Mouse (Mus musculus): ENCODE measurements around the gene Bloc1s5. TPM values are rescaled to one million over a fixed set of nuclear protein-coding genes. Genes with fewer than 3 reads are reported as not detected.
"Not testable (repeated sequence)": the region's sequence is repeated elsewhere in the genome, so short reads cannot be mapped to it uniquely, and the experiment has no call there.

The Bloc1s5 gene
- total RNA-seq (2021), result 1 to 10 TPM; 5.5 to 5.8 TPM
- long read RNA-seq, experiment 1, full-length matches to known transcripts, result 11 of 11 reads
- long read RNA-seq, experiment 1, partial matches to known transcripts, result 0 of 11 reads
- long read RNA-seq, experiment 1, other reads (novel, unspliced or antisense), result 0 of 11 reads
- long read RNA-seq, experiment 2, full-length matches to known transcripts, result 4 of 7 reads
- long read RNA-seq, experiment 2, partial matches to known transcripts, result 1 of 7 reads
- long read RNA-seq, experiment 2, other reads (novel, unspliced or antisense), result 2 of 7 reads

GRCm38 (mm10) chr13:38634800-38635269 lies at the start of gene Bloc1s5:
TSS of gene Bloc1s5 (minus strand) at chr13:38635109.
- intact Hi-C loops (cut with DNase I; ENCODE audit: low total_unique reads), result no loop called here
- peak; percentile 95 for DNase-seq

DNA sequence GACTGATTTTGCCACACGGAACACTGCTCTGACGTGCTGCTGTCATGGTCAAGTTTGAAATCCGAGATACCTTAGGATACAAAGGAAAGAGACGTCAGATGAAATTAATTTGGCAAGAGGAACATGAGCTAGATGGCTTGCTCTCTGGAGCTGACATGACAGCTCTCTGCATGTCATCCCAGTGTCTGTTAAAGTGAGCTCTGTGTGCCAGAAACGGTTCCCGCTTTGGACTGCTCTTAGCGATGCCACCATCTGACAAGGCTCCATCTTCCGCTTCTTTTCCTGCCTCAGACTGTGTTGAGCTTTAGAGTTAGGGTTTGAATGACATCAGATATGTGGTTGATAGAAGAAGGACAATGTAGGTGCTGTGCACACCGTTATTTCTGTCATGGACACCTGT lies 37.4 kb upstream of the Bloc1s5 start:
- intact Hi-C loops (cut with DNase I; ENCODE audit: low total_unique reads), result no loop called here

GRCm38 (mm10) chr13:38671451-38671850 lies 36.5 kb upstream of the Bloc1s5 start:
- intact Hi-C loops (cut with DNase I; ENCODE audit: low total_unique reads); DNase-seq: not testable (repeated sequence)

More for the DNA sequence above, 37.4 kb upstream of the Bloc1s5 start:
- no peak for DNase-seq

DNA sequence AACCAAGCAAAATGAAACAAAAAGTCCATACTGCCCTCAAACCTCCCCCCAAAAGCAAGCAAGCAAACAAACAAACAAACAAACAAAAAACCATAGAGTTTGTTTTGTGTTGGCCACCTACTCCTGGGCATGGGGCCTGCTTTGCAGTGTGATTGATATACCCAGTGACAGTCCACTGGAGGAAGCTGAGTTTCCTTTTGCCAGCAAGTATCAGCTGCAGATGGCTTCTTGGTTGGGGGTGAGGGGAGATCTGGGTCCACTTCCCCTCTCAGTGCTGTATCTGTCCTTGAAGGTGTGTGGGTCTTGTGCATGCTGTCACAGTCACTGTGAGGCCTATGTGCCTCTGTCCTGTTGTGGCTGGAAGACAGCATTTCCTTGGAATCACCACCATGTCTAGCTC lies 35.1 kb upstream of the Bloc1s5 start:
- DNase-seq, result no peak
- intact Hi-C loops (cut with DNase I; ENCODE audit: low total_unique reads), result no loop called here

GRCm38 (mm10) chr13:38668514-38668913 lies 33.6 kb upstream of the Bloc1s5 start:
- intact Hi-C loops (cut with DNase I; ENCODE audit: low total_unique reads), result no loop called here
- peak; percentile 12 for DNase-seq

- intact Hi-C loops (cut with DNase I; ENCODE audit: low total_unique reads), result no loop called here
Measured at GRCm38 (mm10) chr13:38664753-38665152, 29.8 kb upstream of the Bloc1s5 start.

DNA sequence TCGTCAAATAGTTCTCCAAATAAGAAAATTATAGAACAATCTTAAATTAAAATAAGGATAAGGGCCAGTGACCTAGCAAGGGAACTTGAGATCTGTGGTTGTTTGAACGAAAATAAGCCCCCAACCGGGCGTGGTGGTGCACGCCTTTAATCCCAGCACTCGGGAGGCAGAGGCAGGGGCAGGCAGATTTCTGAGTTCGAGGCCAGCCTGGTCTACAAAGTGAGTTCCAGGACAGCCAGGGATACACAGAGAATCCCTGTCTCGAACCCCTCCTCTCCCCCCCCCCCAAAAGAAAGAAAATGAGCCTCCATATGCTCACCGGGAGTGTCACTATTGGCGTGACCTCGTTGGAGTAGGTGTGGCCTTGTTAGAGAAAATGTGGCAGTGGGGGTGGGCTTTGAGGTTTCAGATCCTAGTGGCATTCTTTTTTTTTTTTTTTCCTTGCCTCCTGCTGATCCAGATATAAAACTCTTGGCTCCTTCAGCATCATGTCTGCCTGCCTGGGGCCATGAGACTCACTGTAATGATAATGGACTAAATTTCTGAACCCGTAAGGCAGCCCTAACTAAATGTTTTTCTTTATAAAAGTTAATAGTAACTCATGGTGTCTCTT lies 24.7 kb upstream of the Bloc1s5 start:
- intact Hi-C loops (cut with DNase I; ENCODE audit: low total_unique reads), result no loop called here
- no peak for DNase-seq

More at GRCm38 (mm10) chr13:38664753-38665152, 29.8 kb upstream of the Bloc1s5 start:
- DNase-seq, result no peak

GRCm38 (mm10) chr13:38658528-38659280 lies 23.8 kb upstream of the Bloc1s5 start, which contains the start of gene Eef1e1:
TSS of gene Eef1e1 (minus strand) at chr13:38659058.
- peak; percentile 95 for DNase-seq
- intact Hi-C loops (cut with DNase I; ENCODE audit: low total_unique reads), result no loop called here

- intact Hi-C loops (cut with DNase I; ENCODE audit: low total_unique reads), result no loop called here
- no peak for DNase-seq
Measured at GRCm38 (mm10) chr13:38657865-38658264, 23.0 kb upstream of the Bloc1s5 start.

GRCm38 (mm10) chr13:38650292-38650691 lies 15.4 kb upstream of the Bloc1s5 start:
- intact Hi-C loops (cut with DNase I; ENCODE audit: low total_unique reads), result no loop called here
- no peak for DNase-seq

- intact Hi-C loops (cut with DNase I; ENCODE audit: low total_unique reads), result no loop called here
- DNase-seq, result no peak
Measured at GRCm38 (mm10) chr13:38649069-38649468, 14.2 kb upstream of the Bloc1s5 start.

DNA sequence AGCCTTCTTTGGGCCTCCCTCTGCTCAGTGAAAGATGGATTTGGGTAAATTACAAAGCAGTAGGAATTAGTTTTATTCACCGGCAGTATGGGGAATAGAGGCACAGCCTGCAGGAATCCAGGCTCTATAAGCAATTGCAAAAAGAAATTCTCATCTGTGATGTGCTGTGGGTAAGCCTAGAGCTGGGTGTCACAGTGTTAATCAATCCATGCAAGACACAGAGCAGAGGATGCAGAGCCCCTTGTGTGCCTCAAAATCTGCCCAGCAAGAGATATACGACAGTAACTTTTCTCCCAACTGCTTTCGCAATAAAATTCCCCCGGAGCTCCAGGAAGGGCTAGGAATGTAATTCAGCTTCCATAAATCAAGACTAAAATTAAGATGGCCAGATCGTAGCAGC lies 6.5 kb upstream of the Bloc1s5 start:
- intact Hi-C loops (cut with DNase I; ENCODE audit: low total_unique reads), result no loop called here
- DNase-seq, result no peak

DNA sequence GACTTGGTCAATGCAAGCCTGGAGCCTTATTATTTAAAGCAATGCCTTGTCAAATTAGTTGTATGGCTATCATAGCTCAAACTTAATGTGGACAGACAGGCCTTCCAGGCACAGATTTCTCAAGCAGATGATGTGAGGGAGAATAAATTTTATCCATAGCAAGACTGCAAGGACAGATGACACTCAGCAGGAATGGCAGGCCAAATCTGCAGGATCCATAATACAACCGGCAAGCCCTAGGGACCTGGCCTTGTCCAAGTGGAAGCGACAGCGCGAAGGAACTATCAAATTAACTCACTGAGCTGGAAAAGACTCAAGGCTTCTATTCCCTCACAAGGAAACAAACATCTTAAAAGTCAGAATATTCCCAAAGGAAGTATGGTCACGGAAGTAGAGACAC lies 6.1 kb upstream of the Bloc1s5 start:
- DNase-seq, result no peak
- intact Hi-C loops (cut with DNase I; ENCODE audit: low total_unique reads), result no loop called here

DNA sequence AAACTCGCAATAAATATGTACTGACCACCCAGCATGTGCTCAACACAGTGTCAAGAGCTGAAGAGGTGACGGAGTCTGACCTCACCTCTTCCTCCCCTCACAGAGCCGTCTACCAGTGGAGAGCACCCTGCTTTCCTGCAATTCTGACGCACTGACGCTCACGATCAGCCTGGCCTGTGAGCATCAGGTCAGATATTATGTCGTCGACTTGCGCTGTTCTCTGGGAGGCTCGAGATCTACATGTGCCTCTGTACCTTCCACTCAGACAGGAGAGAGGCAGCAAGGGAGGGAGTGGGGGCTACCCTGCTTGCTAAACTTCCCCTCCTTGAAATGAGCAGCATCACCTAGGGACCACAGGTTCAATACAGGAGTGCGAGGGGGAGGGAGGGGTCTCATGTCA lies 3.8 kb upstream of the Bloc1s5 start:
- DNase-seq, result no peak
- intact Hi-C loops (cut with DNase I; ENCODE audit: low total_unique reads), result no loop called here

DNA sequence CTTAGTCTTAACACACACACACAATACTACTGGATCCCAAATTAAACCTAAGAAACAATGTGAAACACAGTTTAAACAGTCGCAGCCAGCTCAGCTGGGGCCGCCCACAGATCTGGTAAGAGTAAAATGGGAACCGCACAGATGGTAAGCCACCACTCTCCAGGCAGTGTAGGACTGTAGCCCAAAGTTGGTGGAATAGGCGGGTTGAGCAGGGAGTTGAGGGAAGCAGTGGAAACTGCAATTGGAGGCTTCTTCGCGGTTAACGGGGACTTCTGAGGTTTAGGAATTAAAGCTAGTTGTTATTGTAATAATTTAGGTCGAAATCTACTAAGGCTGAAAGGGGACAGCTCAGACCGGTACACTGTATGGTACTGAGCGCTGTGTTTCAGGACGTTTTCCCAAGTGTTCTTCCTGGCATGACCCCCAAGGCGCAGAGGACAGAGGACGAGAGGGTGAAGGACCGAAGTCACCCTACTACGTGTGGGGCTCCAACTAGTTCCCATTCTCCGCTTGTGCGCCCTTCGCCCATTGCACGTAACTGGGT lies 581 bp downstream of the Bloc1s5 start:
- intact Hi-C loops (cut with DNase I; ENCODE audit: low total_unique reads), result no loop called here

DNA sequence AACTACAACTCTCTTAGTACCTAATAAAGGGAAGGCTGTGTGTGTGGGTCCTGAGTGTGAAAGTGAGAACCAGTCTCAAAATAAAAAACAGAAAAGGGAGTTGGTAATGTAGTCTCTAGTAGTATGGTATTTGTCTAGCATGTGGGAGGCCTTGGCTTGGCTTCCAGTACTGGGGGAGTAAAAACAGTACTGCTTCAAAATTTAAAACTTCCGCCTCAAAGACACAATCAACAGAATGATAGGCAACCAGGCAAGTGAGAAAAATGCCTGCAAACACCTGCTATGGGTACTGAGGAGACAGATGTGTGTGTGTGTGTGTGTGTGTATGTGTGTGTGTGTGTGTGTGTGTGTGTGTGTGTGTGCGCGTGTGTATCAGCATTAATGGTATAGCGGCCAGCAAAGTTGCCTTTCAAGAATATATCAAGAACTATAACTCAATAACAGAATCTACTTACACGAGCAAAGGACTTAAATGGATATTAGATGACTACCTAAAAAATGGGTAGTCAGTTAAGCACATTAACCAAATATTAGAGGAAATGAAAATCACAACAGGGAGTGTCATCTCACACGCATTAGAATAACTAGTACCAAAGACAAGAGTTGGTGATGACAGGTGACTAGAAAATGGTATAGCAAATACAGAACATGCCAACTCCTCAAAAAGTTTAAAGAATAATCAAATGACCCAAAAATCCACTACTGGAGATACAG lies 1.5 kb downstream of the Bloc1s5 start:
- no peak for DNase-seq
- intact Hi-C loops (cut with DNase I; ENCODE audit: low total_unique reads), result no loop called here

More for the DNA sequence above, 581 bp downstream of the Bloc1s5 start:
- DNase-seq, result no peak

- no peak for DNase-seq
- intact Hi-C loops (cut with DNase I; ENCODE audit: low total_unique reads), result no loop called here
Measured at GRCm38 (mm10) chr13:38632556-38632955, 2.4 kb downstream of the Bloc1s5 start.

DNA sequence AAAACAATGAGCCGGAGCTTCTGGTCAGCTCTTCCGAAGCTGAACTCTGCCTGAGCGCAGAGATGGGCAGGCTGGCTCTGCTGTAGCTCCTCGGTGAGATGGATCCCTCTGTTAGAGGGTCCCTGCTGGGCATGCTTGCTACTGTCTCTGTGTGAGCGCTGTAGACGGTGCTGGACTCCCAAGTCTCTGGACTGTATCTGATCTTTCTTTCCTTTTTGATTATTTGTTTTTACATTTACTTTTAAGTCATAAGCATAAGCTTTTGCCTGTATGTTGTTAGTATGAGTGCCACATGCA lies 8.7 kb downstream of the Bloc1s5 start:
- intact Hi-C loops (cut with DNase I; ENCODE audit: low total_unique reads), result no loop called here
- DNase-seq, result no peak

GRCm38 (mm10) chr13:38625492-38626228 lies 9.2 kb downstream of the Bloc1s5 start:
- DNase-seq, result no peak
- intact Hi-C loops (cut with DNase I; ENCODE audit: low total_unique reads), result no loop called here

Data from gastrocnemius, postnatal 14 days (tissue).